Mouse (Mus musculus) olfactory bulb, adult 2 months (tissue): ENCODE measurements around the gene Pibf1. TPM values are rescaled to one million over a fixed set of nuclear protein-coding genes. Genes with fewer than 3 reads are reported as not detected.

Experiments used
- H3K27ac ChIP-seq: fragments of 200-500 bp; 2 replicates; pipeline ENCODE4 v1.5.1; 2012; ENCODE audit warnings: low read depth, low read length; ENCODE audit not compliant: insufficient read depth
- H3K4me1 ChIP-seq: fragments of 200-500 bp; 2 replicates; pipeline ENCODE4 v1.6.1; 2012; ENCODE audit warnings: low read length; ENCODE audit not compliant: control insufficient read depth, insufficient read depth
- H3K4me3 ChIP-seq: fragments of 200-500 bp; 2 replicates; pipeline ENCODE4 v1.5.1; 2012; ENCODE audit warnings: mild to moderate bottlenecking, low read depth, low read length, moderate library complexity; ENCODE audit not compliant: insufficient read depth
- CTCF ChIP-seq: fragments of 200-500 bp; IDR thresholded peaks from 2 replicates; pipeline ENCODE4 v1.5.1; 2012; ENCODE audit warnings: low read depth, mild to moderate bottlenecking, low read length, moderate library complexity; ENCODE audit not compliant: insufficient read depth
- POLR2A ChIP-seq: fragments of 200-500 bp; IDR thresholded peaks from 2 replicates; pipeline ENCODE4 v1.6.1; 2012; ENCODE audit warnings: mild to moderate bottlenecking, low read depth, low read length, moderate library complexity; ENCODE audit not compliant: insufficient read depth
- WGBS: fragments of 180-500 bp; shearing (Covaris S2); methylation state at CpG from one replicate; pipeline ENCODE4 v1.1.7; 2018; 5-methylcytosine and 5-hydroxymethylcytosine counted together
- polyA plus RNA-seq: library from polyadenylated mRNA; stranded (reverse); fragments of >200 nt; gene quantifications from 2 replicates; pipeline ENCODE4 v1.2.4, GENCODE M21; 2012; ENCODE audit warnings: low replicate concordance; ENCODE audit not compliant: missing spikeins, insufficient read depth, insufficient read length

Pibf1 gene
- polyA plus RNA-seq, 1 experiment, result not detected

DNA sequence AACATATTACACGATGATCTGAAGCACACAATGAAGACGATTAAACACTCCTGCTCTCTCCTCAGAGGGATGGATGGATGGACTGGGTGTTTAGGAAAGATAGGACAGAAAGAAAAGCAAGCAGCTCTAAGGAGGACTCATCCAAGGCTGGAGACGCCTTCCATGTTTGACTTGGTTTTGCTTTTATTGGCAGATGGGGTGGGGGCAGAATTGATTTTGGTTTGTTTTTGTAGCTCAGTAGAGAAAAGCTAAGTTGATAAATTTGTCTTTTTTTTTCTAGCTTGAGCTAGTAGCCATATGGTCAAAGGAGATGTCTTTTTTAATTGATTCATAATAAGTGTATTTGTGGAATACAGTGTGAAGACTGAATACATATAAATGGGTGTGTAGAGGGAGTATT lies 133.8 kb downstream of the Pibf1 start:
- Histone ChIP-seq H3K27ac (no peak overlapping the region), H3K4me1 (no peaks in the 10 kb centered on the region), H3K4me3 (no peak overlapping the region)
- WGBS, result 92% methylated on average over 3 of the region's 3 CpGs
- TF ChIP-seq CTCF, result no peak
- TF ChIP-seq POLR2A, result no peak

GRCm38 (mm10) chr14:99237115-99237514 lies 137.9 kb downstream of the Pibf1 start:
- TF ChIP-seq POLR2A (no peak), CTCF (no peak)
- Histone ChIP-seq H3K27ac (no peak overlapping the region), H3K4me3 (no peak overlapping the region), H3K4me1 (no peaks in the 10 kb centered on the region)
- 89% methylated on average over 5 of the region's 5 CpGs for WGBS

GRCm38 (mm10) chr14:99240563-99240962 lies 141.3 kb downstream of the Pibf1 start:
- no peak for TF ChIP-seq CTCF
- TF ChIP-seq POLR2A, result no peak
- Histone ChIP-seq H3K4me1 (no peaks in the 10 kb centered on the region), H3K4me3 (no peak overlapping the region), H3K27ac (no peak overlapping the region)
- 84% methylated on average over 11 of the region's 11 CpGs for WGBS

- Histone ChIP-seq H3K4me1 (no peaks in the 10 kb centered on the region), H3K27ac (no peak overlapping the region), H3K4me3 (no peak overlapping the region)
- 87% methylated on average over 3 of the region's 3 CpGs for WGBS
- no peak for TF ChIP-seq POLR2A
- no peak for TF ChIP-seq CTCF
Observed at GRCm38 (mm10) chr14:99244508-99244907, 145.3 kb downstream of the Pibf1 start.

DNA sequence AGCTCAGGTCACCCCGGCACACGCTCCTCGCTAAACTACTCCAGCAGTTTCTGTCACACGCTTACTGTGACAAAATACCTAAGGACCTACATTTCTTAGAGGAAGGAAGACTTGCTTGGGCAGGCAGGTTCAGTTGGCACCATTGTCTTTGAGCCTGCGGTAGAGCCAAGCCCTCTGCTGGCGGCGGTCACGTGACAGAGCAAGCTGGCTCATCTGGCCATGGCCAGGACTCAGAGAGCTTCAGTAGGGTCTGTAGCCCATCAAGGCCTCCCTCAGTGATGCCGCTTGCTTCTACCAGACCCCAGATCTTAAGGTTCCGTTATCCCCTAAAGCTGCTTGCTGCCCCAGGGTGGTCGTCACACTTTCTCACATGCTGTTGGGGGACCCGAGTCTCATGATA lies 162.8 kb downstream of the Pibf1 start:
- H3K27ac ChIP-seq, result no peak overlapping the region
- no peaks in the 10 kb centered on the region for H3K4me1 ChIP-seq

DNA sequence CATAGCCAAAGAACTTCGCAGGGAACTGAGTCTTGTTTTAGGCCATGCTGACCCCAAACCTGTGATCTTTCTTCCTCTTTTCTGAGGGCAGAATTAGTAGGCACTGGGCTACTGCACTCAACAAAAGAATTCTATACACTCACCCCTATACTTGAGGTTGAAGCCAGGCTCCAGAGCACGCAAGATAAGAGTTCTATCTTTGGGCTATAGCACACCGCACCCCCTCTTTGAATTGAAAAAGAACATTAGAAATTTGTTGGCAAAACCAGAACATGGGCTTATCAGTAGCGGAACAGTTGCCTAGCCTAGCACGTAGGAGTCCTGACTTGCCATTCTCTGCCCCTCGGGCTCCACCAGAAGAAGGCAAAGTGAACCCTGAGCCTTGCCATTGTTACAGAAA lies 164.6 kb downstream of the Pibf1 start:
- whole genome bisulfite sequencing, result 94% methylated on average over 6 of the region's 6 CpGs
- no peak overlapping the region for H3K4me3 ChIP-seq
- H3K27ac ChIP-seq, result no peak overlapping the region
- TF ChIP-seq POLR2A, result no peak
- TF ChIP-seq CTCF, result no peak
- no peaks in the 10 kb centered on the region for H3K4me1 ChIP-seq

More for the DNA sequence above, 162.8 kb downstream of the Pibf1 start:
- 97% methylated on average over 12 of the region's 12 CpGs for WGBS
- TF ChIP-seq POLR2A (no peak), CTCF (no peak)
- no peak overlapping the region for H3K4me3 ChIP-seq

DNA sequence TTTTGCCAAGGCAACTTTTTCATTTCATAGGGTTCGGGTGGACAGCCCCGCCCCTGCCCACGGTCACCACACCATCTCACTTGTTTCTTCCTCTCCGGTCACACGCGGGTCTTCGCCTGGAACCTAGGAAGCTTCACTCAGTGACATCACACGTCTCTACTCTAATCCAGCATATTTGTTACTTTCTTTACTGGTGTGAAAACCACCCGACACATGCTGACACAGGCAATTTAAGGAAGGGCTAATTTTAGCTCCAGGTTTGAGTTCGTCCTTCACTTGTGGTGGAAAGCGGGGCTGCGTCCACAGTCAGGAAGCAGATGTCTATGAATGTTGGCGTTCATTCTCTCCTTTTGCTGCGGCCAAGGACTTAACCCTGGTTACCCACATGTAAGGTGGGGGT lies 166.6 kb downstream of the Pibf1 start:
- Histone ChIP-seq H3K4me1 (no peaks in the 10 kb centered on the region), H3K4me3 (no peak overlapping the region), H3K27ac (no peak overlapping the region)
- WGBS, result 91% methylated on average over 14 of the region's 14 CpGs
- TF ChIP-seq POLR2A (no peak), CTCF (no peak)

- Histone ChIP-seq H3K4me3 (no peak overlapping the region), H3K27ac (no peak overlapping the region), H3K4me1 (no peaks in the 10 kb centered on the region)
- TF ChIP-seq CTCF (no peak), POLR2A (no peak)
- WGBS, result 58% methylated on average over 5 of the region's 5 CpGs
Observed at GRCm38 (mm10) chr14:99266749-99267148, 167.5 kb downstream of the Pibf1 start.

- no peak overlapping the region for H3K27ac ChIP-seq
- no peaks in the 10 kb centered on the region for H3K4me1 ChIP-seq
- no peak overlapping the region for H3K4me3 ChIP-seq
- WGBS, result 79% methylated on average over 2 of the region's 2 CpGs
- no peak for TF ChIP-seq CTCF
- no peak for TF ChIP-seq POLR2A
Observed at GRCm38 (mm10) chr14:99274056-99274455, 174.8 kb downstream of the Pibf1 start.

GRCm38 (mm10) chr14:99275827-99276226 lies 176.6 kb downstream of the Pibf1 start:
- no peaks in the 10 kb centered on the region for H3K4me1 ChIP-seq
- WGBS, result 74% methylated on average over 4 of the region's 4 CpGs
- TF ChIP-seq CTCF (no peak), POLR2A (no peak)
- H3K27ac ChIP-seq, result no peak overlapping the region
- H3K4me3 ChIP-seq, result no peak overlapping the region
